Mouse (Mus musculus) heart, embryonic 10.5 days (tissue): ENCODE measurements around the gene Awat2. TPM values are rescaled to one million over a fixed set of nuclear protein-coding genes. Genes with fewer than 3 reads are reported as not detected.

ENCODE experiments used
- DNase-seq: peaks from one replicate; pipeline ENCODE4 v3.0.0-alpha.2; 2017; ENCODE audit warnings: low spot score
- H3K27ac ChIP-seq: fragments of 300-500 bp; sonication (generic); 2 replicates; pipeline ENCODE4 v1.5.1; 2016; ENCODE audit warnings: mild to moderate bottlenecking
- H3K27me3 ChIP-seq: fragments of 300-500 bp; sonication (generic); 2 replicates; pipeline ENCODE4 v1.6.1; 2016; ENCODE audit warnings: mild to moderate bottlenecking; ENCODE audit not compliant: poor library complexity, insufficient read depth, severe bottlenecking
- H3K36me3 ChIP-seq: fragments of 300-500 bp; sonication (generic); 2 replicates; pipeline ENCODE4 v1.6.1; 2016; ENCODE audit warnings: mild to moderate bottlenecking, moderate library complexity
- H3K4me1 ChIP-seq: fragments of 300-500 bp; sonication (generic); 2 replicates; pipeline ENCODE4 v1.6.1; 2016; ENCODE audit warnings: mild to moderate bottlenecking
- H3K4me3 ChIP-seq: fragments of 300-500 bp; sonication (generic); 2 replicates; pipeline ENCODE4 v1.5.1; 2016; ENCODE audit warnings: mild to moderate bottlenecking, moderate library complexity
- H3K9me3 ChIP-seq: fragments of 300-500 bp; sonication (generic); 2 replicates; pipeline ENCODE4 v1.6.1; 2016; ENCODE audit warnings: mild to moderate bottlenecking, moderate library complexity
- WGBS: fragments of 180-500 bp; shearing (Covaris S2); methylation state at CpG from one replicate; pipeline ENCODE4 v1.1.7; 2016; 5-methylcytosine and 5-hydroxymethylcytosine counted together
- microRNA counts: library from miRNA; unstranded; fragments of <30 nt; microRNA quantifications from one replicate; lab custom pipeline; 2017
- microRNA-seq: library from miRNA; unstranded; fragments of <30 nt; microRNA quantifications from one replicate; pipeline ENCODE4, GENCODE M21; 2017
- polyA plus RNA-seq: library from polyadenylated mRNA; unstranded; fragments of >200 nt; fragmentation: Nextera tagmentation; extraction: Ambion mirVana; gene quantifications from 2 replicates; pipeline ENCODE4 v1.2.1, GENCODE M21; 2016

Awat2 gene
- polyA plus RNA-seq, 1 experiment from 2014 or later, result 0.62 TPM

- Histone ChIP-seq H3K4me1 (no peaks in the 10 kb centered on the region), H3K36me3 (no peaks in the 10 kb centered on the region), H3K9me3 (no peaks in the 10 kb centered on the region), H3K4me3 (no peak overlapping the region), H3K27ac (no peak overlapping the region), H3K27me3 (peaks cover 7% of the 10 kb centered on the region; the same call in 1 of the 2 replicates)
- WGBS, result 74% methylated on average over 7 of the region's 7 CpGs
- no peak for DNase-seq
Measured at GRCm38 (mm10) chrX:100394223-100394861, 48.2 kb downstream of the Awat2 start.

- no peak for DNase-seq
- WGBS, result 31% methylated on average over 6 of the region's 6 CpGs
Measured at GRCm38 (mm10) chrX:100392304-100392703, 50.2 kb downstream of the Awat2 start.

GRCm38 (mm10) chrX:100389887-100390286 lies 52.6 kb downstream of the Awat2 start:
- Histone ChIP-seq H3K4me1 (no peaks in the 10 kb centered on the region), H3K9me3 (no peaks in the 10 kb centered on the region), H3K36me3 (no peaks in the 10 kb centered on the region), H3K27me3 (no peaks in the 10 kb centered on the region; the same call in 1 of the 2 replicates), H3K27ac (no peak overlapping the region), H3K4me3 (no peak overlapping the region)
- WGBS, result 75% methylated on average over 1 of the region's 1 CpGs
- DNase-seq, result no peak

More at GRCm38 (mm10) chrX:100392304-100392703, 50.2 kb downstream of the Awat2 start:
- Histone ChIP-seq H3K27me3 (peaks cover 7% of the 10 kb centered on the region; the same call in 1 of the 2 replicates), H3K9me3 (no peaks in the 10 kb centered on the region), H3K4me1 (no peaks in the 10 kb centered on the region), H3K36me3 (no peaks in the 10 kb centered on the region), H3K27ac (no peak overlapping the region), H3K4me3 (no peak overlapping the region)

- no peaks in the 10 kb centered on the region for H3K36me3 ChIP-seq
- H3K27ac ChIP-seq, result no peak overlapping the region
- H3K27me3 ChIP-seq, result no peaks in the 10 kb centered on the region
- 85% methylated on average over 2 of the region's 2 CpGs for WGBS
- H3K9me3 ChIP-seq, result no peaks in the 10 kb centered on the region
- no peak overlapping the region for H3K4me3 ChIP-seq
- DNase-seq, result no peak
- no peaks in the 10 kb centered on the region for H3K4me1 ChIP-seq
Measured at GRCm38 (mm10) chrX:100356974-100357373, 85.5 kb downstream of the Awat2 start.

MicroRNAs encoded within 50 kb of the gene (microRNA counts, 519-probe panel; counts per million panel counts)
- not detected for microRNA mmu-miR-676 (lab: Ali Mortazavi, UCI)

Small RNA genes within 50 kb of the gene (microRNA-seq; reads per million reads assigned to microRNA genes)
- gene Mir676, result 418 reads per million, percentile 70 among the genes with 10 or more reads in this experiment

Other genes with a start within 250 kb of the Awat2 start
- not detected in 2 replicates for gene Otud6a, start 13.7 kb downstream of the Awat2 start, polyA plus RNA-seq
- gene Igbp1, start 51.6 kb upstream of the Awat2 start, polyA plus RNA-seq, result 27.4 and 30.3 TPM in 2 replicates
- gene Dgat2l6, start 82.1 kb upstream of the Awat2 start, polyA plus RNA-seq, result not detected in 2 replicates
- gene Awat1, start 129.5 kb upstream of the Awat2 start, polyA plus RNA-seq, result not detected in 2 replicates
- not detected in 2 replicates for gene P2ry4, start 152.2 kb upstream of the Awat2 start, polyA plus RNA-seq
- 0.97 and 2.3 TPM in 2 replicates for gene Arr3, start 162.8 kb upstream of the Awat2 start, polyA plus RNA-seq
- gene Kif4, start 183.0 kb upstream of the Awat2 start, polyA plus RNA-seq, result 30.1 and 30.9 TPM in 2 replicates
- 94.4 and 106 TPM in 2 replicates for gene Pdzd11, start 183.9 kb upstream of the Awat2 start, polyA plus RNA-seq